Mouse (Mus musculus) megakaryocyte, adult 5-6 weeks (primary cell): ENCODE measurements around the gene Vps37c. TPM values are rescaled to one million over a fixed set of nuclear protein-coding genes. Genes with fewer than 3 reads are reported as not detected.

Experiments
- ATAC-seq: 2 replicates; pipeline ENCODE4 v1.8.0; 2016; ENCODE audit warnings: mild to moderate bottlenecking, inconsistent platforms; ENCODE audit not compliant: poor library complexity, severe bottlenecking
- total RNA-seq, 2 experiments: library from RNA; stranded (forward) in 1 of 2; stranded (reverse) in 1 of 2; fragments of 153-499, 151-499 nt in 1 of 2; fragments of 221-1000, 200-1000 nt in 1 of 2; gene quantifications; 2 replicates each; pipeline versions ENCODE4 v1.2.3 to v1.2.4; 2015 to 2017

The Vps37c gene
- total RNA-seq (2015), result 21.9 and 22.5 TPM in 2 replicates
- 15.2 and 17.8 TPM in 2 replicates for total RNA-seq (2017)

DNA sequence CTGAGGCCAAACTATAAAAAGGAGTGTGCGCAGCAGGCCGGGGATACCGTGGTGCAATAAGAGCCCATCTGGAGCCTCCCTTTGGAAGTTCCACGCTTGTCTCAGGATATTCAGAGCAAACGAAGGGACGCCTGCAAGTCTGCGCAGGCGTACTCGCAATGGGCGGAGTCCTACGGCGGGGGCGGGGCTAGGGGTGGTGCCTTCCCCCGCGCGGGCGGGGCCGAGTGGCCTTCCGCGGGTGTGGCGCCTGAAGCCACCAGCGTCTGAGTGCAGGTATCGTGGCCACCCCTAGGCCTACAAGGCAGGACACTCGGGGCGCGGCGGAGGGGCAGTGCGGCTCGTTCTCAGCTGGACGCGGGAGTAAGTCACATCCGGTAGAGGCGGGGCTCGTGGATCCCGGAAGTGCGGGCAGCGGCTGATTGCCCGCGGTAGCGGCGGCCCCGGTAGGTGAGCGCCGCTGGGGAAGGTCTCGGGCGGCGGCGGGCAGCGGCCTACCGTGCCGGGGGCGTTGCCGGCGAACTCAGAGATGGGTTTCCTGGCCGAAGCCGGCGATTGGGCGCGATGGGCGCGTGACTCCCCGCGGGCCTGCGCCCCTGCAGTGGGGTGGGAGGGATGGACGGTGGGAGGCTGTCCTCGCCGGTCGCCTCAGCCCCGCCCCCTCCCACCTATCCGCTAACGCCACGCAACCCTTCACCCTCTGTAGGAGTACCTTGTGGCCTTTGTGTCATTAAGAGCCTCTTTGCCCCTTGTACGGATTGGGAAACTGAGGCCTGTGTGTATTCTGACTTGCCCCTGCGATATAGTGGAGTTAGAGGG, at the start of gene Vps37c:
Vps37c (plus strand) TSS at position 199 of the 816 bp plus-strand sequence.
- peak; percentile 94 for ATAC-seq

DNA sequence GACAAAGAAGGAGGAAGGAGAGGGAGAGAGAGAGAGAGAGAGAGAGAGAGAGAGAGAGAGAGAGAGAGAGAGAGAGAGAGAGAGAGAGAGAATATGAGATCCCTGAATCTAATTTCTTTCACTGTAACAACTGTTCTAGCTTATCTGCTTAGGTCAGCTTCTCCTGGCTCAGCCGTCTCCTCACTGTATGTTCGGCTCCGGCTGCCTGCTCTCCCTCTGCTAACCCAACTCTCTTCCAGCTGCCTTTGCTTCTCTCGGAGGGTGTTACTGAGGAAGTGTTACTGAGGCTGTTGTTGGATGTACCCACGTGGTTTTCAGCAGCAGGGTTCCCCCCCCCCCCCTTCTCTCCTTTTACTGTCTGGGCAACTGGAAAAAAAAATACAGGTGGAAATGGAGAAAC, 48.5 kb upstream of the Vps37c start:
- ATAC-seq, result no peak

DNA sequence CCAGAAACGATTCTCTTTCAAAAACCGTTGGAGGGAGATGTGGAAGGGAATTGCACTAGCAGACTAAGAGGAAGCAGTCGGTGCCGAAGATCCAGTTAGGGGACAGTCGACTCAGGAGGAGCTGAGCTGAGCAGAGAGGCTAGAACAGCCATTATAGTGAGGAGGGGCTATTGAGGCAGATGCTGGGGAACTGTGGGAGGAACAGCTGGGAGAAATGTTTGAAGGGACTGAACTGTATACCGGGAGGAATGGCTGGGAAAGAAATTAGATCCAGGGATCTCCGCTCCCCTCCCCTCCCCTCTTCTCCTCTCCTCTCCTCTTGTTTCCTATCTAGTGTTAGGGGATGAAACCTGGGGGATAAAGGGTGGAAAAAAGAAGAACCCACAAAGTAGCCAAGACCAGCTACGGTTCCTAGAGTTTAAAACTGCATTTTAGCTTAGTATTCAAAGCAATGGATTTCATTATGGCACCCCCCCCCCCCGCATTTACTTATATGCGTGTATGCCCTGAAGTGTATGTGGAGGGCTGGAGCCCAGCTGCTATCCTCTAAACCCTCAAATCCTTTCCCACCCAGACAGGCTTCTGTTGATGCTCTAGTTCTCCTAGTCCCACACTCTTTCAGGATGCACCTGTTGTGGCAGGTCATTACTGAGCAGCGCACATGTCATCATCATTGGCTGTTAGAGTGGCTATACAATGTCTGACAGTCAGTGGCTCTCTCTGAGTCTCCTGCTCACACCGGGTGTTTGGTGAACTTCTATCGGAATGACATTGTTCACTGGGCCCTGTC, 47.8 kb upstream of the Vps37c start:
- no peak for ATAC-seq

DNA sequence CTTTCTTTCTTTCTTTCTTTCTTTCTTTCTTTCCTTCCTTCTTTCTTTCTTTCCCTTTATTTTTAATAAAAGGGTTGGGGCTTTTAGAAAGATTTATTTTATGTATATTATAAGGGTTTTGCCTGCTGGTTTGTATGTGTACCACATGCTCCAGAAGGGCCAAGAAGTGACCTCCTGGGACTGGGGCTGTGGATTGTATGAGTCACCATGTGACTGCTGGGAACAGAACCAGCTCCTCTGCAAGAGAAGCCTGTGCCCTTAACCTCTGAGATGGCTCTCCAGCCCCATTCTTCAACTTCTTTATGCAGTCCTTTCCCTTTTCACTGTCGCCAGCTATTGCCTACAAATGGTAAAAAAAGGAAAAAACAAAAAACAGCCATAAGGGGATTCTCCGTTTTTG, 42.9 kb upstream of the Vps37c start:
- ATAC-seq, result no peak

DNA sequence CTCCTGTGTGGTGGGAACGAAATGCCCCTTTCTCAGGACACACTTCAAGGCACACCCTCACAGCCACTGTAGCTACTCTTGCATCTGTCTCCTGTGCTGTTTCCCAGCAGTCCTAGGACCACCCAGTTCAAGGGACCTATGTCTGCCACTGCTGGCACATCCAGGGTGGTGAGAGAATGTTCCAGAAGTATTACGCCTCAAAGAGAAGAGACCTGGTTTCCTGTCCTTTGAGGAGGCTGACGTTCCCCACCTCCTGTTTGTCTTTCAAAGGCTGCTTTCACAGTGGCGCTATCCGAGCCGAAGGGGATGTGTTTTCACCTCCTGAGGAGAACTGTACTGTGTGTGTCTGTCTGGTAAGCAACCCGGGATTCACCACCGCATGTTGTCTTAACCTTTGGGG, 40.4 kb upstream of the Vps37c start:
- no peak for ATAC-seq

DNA sequence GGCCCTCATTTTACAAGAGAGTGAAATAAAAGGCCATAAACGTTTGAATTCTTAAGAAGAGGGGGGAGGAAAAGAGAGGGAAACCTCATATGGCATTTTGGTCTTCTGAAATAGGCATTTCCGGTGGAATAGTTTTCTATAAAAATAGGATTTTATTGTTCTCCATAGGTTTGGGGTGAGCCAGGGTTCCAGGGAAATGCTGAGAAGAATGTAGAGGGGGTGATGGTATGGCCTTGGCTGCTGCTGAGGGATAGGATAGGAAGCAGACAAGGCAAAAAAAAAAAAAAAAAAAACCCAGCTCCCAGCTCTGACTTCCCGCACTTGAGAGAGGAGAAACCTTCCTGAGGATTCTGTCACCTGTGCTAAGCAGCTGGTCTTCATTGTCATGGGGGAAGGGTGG, 32.5 kb upstream of the Vps37c start:
- no peak for ATAC-seq

DNA sequence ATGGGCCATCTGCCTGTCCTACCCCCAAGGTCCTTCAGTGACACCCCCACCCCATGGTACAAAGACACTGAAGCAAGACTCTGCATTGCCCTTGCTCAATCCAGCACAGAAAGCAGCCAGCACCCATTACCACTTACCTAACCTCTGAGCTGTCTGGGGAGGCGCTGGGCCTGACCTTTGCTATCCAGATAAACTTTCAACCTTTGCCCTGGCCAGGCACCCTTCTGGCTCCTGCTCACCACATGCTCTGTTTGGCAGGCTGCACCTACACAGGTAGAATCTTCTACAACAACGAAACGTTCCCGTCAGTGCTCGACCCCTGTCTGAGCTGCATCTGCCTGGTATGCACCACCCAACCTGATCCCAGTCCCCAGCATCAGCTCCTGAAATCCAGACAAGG, 30.8 kb upstream of the Vps37c start:
- no peak for ATAC-seq

DNA sequence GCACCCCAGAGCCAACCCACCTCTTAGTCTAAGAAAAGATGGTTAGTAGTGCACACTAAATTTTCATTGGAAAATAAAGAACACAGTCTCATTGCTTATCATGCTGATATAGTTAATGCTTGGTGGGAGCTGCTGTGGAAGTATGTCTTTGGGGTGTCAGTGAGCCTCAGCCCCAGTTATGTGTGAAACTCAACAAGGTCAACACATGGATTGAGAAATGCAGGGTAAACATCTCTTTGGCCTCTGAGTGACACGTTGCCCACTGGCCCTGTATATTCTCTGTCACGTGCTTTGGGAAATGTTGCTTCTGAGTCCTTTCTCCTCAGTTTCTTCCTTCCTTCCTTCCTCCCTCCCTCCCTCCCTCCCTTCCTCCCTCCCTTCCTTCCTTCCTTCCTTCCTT, 30.1 kb upstream of the Vps37c start:
- ATAC-seq, result no peak

DNA sequence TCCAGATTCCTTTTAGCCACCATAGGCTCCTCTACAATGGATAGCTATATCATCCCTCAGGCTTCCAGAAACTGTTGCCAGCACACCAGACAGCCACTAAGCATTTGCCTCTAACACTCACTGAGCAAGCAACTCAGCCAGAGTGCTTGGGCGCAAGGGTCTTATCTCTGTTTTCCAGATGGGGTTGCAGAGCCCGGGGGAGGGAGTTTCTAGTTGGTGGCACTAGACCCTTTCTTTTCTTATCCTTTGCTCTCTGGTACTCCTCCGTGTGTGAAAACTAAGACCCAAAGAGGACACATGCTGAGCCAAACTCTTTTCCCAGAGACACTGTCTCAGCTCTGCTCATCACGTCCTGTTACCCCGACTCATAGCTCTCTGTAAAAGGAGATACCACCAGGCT, 27.2 kb upstream of the Vps37c start:
- ATAC-seq, result no peak

DNA sequence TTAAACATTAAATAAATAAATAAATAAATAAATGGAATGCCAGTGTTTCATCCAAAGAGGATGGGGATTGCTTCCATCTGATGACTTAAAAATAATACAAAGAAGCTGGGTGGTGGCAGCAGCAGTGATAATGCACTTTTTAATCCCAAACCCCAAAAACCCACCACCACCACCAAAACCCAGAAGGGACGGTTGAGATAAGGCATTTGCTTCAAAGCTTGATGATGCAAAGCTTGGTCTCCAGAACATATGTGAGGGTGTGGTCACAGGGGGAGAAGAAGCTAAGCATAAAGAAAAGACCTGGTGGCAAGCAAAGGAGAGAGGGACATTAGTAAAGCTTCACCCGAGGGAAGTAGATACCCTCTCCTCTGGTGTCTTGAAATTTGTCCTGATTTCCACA, 26.6 kb upstream of the Vps37c start:
- no peak for ATAC-seq

DNA sequence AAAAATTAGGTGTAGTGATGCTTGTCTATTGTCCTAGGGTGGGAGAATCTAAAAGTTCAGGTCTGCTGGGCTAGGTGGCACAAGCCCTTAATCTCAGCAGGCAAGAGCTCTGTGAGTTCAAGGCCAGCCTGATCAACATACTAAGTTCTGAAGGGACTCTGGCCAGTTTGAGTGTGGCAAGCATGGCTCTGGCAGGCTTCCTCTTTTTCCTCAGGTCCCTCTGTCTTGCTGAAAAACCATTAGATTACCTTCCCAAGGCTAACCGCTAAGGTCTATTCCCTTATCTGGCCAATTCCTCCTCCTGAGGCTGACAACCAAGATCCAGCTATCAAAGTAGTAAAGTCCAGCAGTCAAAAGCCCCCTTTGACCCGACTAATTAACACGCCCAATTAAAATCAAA, 25.9 kb upstream of the Vps37c start:
- no peak for ATAC-seq

DNA sequence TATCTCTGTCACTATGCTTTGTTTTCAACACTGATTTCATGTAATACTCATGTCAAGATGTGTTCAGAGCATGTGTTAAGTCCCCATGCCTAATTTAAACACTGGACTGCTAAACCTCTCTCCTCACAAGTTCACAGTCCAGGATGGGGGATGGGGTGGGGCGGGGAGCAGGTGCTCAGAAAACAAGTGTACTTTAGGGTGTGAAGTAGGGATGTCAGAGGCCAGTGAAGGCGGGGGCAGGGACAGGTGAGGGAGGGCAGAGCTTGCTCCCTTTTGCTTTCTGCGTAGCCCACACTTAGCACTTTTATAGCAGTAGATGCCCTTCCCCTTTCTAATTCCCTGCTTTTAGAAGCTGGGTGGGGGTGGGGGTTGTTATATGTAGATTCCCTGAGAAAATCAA, 23.4 kb upstream of the Vps37c start:
- no peak for ATAC-seq

DNA sequence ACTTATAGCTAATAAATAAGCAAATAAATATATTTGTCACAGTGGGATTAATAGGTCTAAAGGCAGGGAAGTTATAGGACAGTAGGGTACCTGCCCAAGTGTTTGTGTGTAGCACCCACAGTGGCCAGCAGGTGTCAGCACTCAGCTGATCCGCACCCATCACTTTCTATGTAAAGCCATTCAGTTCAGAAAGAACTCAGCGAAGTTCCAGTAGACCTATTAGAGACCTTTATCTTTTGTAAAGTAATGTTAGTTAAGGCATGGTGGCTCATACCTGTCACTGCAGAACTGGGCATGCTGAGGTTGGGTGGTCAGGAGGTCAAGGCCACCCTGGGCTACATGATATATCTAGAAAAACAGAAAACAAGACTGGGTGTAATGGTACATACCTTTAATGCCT, 23.0 kb upstream of the Vps37c start:
- peak; percentile 94 for ATAC-seq

DNA sequence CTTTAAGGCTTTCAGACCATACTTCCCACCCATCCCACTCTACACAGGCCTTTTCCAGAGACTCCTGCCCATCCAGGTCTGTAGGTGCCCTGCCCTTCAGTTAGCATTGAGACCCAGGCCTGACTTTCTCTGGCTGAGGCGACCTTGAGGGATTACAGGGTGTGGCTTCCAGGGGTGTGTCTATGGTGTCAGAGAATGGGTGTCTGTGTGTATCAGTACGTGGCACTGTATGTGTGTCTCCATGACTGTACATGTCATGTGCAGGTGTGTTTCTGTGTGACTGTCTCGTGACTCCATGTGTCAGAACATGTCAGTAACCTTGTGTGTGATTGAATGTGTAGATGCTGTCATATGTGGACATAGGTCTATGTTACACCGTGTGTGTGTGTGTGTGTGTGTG, 17.2 kb upstream of the Vps37c start:
- no peak for ATAC-seq

DNA sequence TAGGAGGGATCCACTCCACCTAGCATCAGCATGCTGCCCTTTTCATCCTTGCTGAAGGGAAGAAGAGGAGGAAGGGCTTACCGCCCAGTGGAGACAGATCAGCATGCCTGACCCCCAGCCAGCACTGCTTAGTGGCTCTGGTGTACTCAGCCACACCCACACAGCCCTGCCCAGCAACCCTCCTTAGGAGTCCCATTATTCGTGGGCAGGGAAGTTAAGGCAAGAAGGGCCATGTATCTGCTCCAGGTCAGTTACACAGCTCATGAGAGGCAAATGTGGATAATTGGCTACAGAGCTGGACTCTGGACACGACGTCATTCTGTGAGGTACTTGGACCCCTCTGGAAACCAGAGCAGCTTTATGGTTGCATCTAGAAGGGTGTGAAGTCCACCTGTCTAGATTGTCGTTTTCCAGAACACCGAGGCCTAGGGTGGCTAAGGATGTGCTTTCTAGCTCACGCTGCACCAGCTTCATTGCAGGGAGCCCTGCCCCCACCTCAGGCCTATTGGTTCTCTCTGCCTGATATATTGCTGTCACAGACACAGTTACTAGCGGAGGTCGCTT, 16.6 kb upstream of the Vps37c start:
- ATAC-seq, result no peak

DNA sequence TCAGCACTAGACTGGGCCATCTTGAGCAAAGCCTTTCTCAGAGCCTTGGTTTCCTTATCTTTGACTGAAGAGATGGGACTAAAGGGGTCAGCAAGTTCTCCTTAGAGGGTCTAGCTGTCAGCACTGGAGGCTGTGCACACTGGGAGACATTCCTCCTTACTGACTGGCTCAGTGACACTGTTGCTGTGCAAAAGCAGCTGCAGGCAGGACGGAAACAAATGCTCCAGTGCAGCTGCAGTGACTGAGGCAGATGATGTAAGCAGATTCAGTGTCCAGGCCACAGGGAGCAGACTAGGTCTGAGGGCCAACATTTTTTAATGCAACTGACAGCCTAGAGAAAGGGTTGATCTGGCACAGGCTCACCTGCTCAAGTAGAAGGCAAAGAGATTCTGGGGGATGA, 15.3 kb upstream of the Vps37c start:
- ATAC-seq, result no peak

DNA sequence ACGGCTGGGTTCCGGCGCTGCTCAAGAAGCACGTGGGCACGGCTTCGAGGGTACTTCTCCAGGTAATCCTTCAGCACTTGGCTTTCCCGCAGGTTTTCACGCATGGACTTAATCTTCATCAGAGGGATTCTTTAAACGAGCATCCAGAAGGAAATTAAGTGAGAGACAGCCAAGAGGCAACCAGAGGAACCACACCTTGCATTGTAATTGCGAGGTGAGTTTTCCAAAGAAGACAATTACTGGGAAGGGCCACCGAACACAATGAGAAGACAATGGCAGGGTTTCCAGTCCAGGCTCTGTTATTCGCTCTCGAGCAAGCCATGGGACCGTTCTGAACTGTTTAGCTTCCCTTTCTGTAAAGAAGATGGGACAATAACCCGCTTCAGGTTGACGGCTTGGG, 11.9 kb upstream of the Vps37c start:
- ATAC-seq, result no peak

DNA sequence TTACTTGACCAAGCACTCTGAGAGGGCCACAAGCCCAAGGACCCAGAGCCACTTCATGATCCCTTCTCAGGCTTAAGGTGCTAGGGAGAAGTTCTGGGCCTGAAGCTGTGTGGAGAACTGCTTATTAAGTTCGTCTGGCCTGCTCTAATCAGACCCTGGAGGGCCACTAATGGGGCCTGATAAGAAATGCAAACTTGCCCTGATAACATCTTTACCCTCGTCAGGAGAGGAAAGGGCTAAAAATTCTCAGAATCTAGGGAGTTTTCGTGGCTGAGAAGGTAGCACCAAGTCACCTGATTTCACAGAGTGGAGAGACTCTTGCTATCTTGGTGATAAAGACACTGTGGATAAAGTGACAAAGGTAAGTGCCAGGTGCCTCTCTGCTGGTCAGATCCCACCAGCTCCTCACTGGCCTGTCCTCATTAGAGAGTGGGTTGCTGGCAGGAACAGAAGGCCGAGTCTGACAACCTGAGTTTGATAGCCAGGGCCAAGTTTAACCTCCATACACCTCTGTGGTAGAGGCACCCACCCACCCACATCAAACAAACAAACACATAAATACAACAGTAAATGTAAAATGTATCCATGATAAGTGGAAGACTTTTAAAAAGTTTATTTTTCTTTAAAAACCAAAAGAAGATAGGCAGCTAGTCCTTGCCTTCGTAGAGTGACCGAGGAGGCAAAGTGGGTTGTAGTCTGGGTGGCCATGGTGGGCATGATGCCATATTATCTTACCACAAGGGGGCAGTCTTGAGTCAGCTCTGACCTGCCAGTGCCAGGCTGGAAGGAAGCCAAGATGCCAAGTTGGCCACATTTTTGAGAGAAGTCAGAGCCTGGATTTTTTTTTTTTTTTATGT, 10.4 kb upstream of the Vps37c start, which contains the start of gene Pga5:
Pga5 (minus strand) TSS at position 157 of the 857 bp plus-strand sequence.
- peak; percentile 83 for ATAC-seq

DNA sequence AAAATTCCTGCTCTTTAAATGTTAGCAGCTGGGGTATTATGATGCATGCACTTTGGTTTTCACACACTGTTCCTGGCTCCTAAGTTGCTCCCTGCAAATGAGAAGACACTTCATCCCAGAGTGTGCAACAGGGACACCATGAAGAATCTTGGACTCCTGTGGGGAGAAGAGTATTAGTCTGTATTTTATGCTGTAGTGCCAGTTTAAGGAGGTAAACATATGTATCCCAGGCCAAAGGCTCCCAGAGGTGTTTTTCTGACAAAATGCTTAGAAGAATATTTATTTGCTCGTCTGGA, 9.8 kb upstream of the Vps37c start:
- ATAC-seq, result no peak

DNA sequence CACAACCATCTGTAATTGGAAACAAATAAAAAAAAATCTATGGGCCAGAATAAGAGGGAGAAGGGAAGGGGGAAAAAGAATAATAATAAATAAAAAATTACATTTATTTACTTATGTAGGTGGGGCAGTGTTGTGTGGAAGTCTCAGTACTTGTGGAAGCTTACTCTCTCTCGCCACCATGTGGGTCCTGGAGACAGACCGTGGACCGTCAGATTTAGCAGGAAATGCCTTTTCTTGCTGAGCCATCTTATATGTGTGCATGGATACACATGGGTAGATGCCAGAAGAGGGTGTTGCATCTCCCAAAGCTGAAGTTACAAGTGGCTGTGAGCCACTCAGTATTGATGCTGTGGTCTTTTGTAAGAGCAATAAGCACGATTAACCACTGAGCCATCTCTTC, 7.0 kb upstream of the Vps37c start:
- ATAC-seq, result no peak

DNA sequence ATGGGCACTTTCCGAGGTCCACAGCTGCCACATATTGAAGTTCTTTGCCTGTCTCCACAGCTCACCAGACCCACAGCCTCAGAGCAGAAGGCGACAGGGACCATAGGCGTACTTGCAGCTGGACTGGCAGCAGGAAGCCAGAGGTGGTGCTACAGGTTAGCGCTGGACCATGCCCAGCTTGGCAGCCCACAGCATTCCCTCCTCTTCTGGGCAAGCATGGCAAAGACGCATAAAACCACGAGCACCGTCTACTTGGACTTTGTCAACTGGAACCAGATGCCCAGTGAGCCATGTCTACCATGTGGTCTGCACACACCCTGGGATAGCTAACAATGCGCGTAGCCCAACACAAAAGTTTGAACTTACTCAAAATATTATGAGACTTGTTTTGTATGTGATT, 3.5 kb upstream of the Vps37c start:
- ATAC-seq, result no peak
